Mouse (Mus musculus) stomach, postnatal 0 days (tissue): ENCODE data around the gene Exd2. TPM values are rescaled to one million over a fixed set of nuclear protein-coding genes. Genes with fewer than 3 reads are reported as not detected.

ENCODE experiments used
- ATAC-seq: fragments of 200-750 bp; cut with Nextera tagmentation; 2 replicates; pipeline ENCODE4 v1.8.0; 2017; ENCODE audit not compliant: low FRiP score, low TSS enrichment
- DNase-seq: peaks from one replicate; pipeline ENCODE4 v3.0.0-alpha.2; 2016; ENCODE audit warnings: low spot score
- H3K27ac ChIP-seq: fragments of 300-500 bp; sonication (generic); replicated peaks from 2 replicates; pipeline ENCODE4 v1.5.1; 2014; ENCODE audit warnings: mild to moderate bottlenecking, control low read depth
- H3K27me3 ChIP-seq: fragments of 300-500 bp; sonication (generic); 2 replicates; pipeline ENCODE4 v1.6.1; 2014; ENCODE audit warnings: low read length; ENCODE audit not compliant: control insufficient read depth, insufficient read depth
- H3K36me3 ChIP-seq: fragments of 300-500 bp; sonication (generic); 2 replicates; pipeline ENCODE4 v1.6.1; 2014; ENCODE audit warnings: low read length, mixed read lengths; ENCODE audit not compliant: control insufficient read depth, insufficient read depth
- H3K4me1 ChIP-seq: fragments of 300-500 bp; sonication (generic); replicated peaks from 2 replicates; pipeline ENCODE4 v1.6.1; 2014; ENCODE audit warnings: antibody characterized with exemption; ENCODE audit not compliant: control insufficient read depth, insufficient read depth
- H3K4me2 ChIP-seq: fragments of 300-500 bp; sonication (generic); replicated peaks from 2 replicates; pipeline ENCODE4 v1.6.1; 2014; ENCODE audit warnings: low read depth, mild to moderate bottlenecking, control low read depth, moderate library complexity
- H3K4me3 ChIP-seq: fragments of 300-500 bp; sonication (generic); 2 replicates; pipeline ENCODE4 v1.5.1; 2014; ENCODE audit warnings: low read depth, low read length, control low read depth
- H3K9ac ChIP-seq: fragments of 300-500 bp; sonication (generic); 2 replicates; pipeline ENCODE4 v1.6.1; 2014; ENCODE audit warnings: mild to moderate bottlenecking, low read length, control low read depth, mixed read lengths
- H3K9me3 ChIP-seq: fragments of 300-500 bp; sonication (generic); 2 replicates; pipeline ENCODE4 v1.6.1; 2016; ENCODE audit warnings: low read length; ENCODE audit not compliant: control insufficient read depth
- CTCF ChIP-seq: IDR thresholded peaks from 2 replicates; pipeline ENCODE4 v1.5.1; 2016; ENCODE audit warnings: antibody characterized with exemption, low read depth, mild to moderate bottlenecking, moderate library complexity
- EP300 ChIP-seq: optimal IDR thresholded peaks from 2 replicates; pipeline ENCODE3; 2016; ENCODE audit warnings: antibody characterized with exemption
- WGBS: fragments of 180-500 bp; shearing (Covaris S2); extraction: QIAGEN DNeasy Blood & Tissue Kit; methylation state at CpG from one replicate; pipeline ENCODE4 v1.1.7; 2014; 5-methylcytosine and 5-hydroxymethylcytosine counted together
- polyA plus RNA-seq: library from polyadenylated mRNA; unstranded; fragments of >200 nt; fragmentation: Nextera tagmentation; extraction: Ambion mirVana; gene quantifications from 2 replicates; pipeline ENCODE4 v1.2.1, GENCODE M21; 2015

Exd2 gene
- polyA plus RNA-seq, 1 experiment from 2014 or later, result 9.0 TPM

DNA sequence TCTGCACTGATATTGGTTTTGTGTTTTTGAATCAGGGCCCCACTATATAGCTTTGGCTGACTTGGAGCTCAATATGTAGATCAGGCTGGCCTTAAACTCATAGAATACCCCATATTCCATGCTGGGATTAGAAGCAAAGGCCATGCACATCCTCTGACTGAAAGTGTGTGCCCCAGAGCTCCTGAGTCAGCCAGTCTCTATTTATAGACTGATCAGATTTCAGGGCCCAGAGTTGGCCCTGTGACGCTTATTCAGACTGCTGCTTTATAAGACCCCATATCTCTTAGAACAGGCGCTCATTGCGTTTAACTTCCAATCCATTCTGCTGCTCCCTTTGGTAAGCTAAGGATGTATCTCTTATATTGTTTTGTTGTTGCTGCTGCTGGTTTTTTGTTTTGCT, 17.1 kb downstream of the Exd2 start:
- Histone ChIP-seq H3K27me3 (no peaks in the 10 kb centered on the region), H3K27ac (no peak overlapping the region), H3K4me1 (no peaks in the 10 kb centered on the region), H3K4me3 (no peak overlapping the region), H3K4me2 (no peak overlapping the region), H3K36me3 (no peaks in the 10 kb centered on the region; the same call in 1 of the 2 replicates), H3K9ac (no peak overlapping the region), H3K9me3 (no peaks in the 10 kb centered on the region)
- 89% methylated on average over 3 of the region's 3 CpGs for WGBS
- DNase-seq, result no peak
- TF ChIP-seq EP300, result no peak
- no peak for TF ChIP-seq CTCF
- ATAC-seq, result no peak

- Histone ChIP-seq H3K27ac (no peak overlapping the region), H3K36me3 (no peaks in the 10 kb centered on the region; the same call in 1 of the 2 replicates), H3K4me2 (no peak overlapping the region), H3K4me3 (no peak overlapping the region), H3K27me3 (no peaks in the 10 kb centered on the region), H3K9me3 (no peaks in the 10 kb centered on the region), H3K4me1 (no peaks in the 10 kb centered on the region), H3K9ac (no peak overlapping the region)
- 78% methylated on average over 3 of the region's 3 CpGs for WGBS
- DNase-seq (no peak), ATAC-seq (no peak)
- TF ChIP-seq CTCF, result no peak
Measured at GRCm38 (mm10) chr12:80483397-80483796, 20.5 kb downstream of the Exd2 start.

- DNase-seq, result no peak
- no peak for ATAC-seq
- H3K4me1 ChIP-seq, result no peaks in the 10 kb centered on the region
- 95% methylated on average over 5 of the region's 5 CpGs for WGBS
- H3K36me3 ChIP-seq, result peaks cover 11% of the 10 kb centered on the region
- H3K27me3 ChIP-seq, result no peaks in the 10 kb centered on the region
- no peak overlapping the region for H3K27ac ChIP-seq
- H3K4me2 ChIP-seq, result no peak overlapping the region
- TF ChIP-seq EP300 (no peak), CTCF (no peak)
- no peak overlapping the region for H3K9ac ChIP-seq
- H3K9me3 ChIP-seq, result no peaks in the 10 kb centered on the region
- no peak overlapping the region for H3K4me3 ChIP-seq
Measured at GRCm38 (mm10) chr12:80493311-80493710, 30.4 kb downstream of the Exd2 start.

DNA sequence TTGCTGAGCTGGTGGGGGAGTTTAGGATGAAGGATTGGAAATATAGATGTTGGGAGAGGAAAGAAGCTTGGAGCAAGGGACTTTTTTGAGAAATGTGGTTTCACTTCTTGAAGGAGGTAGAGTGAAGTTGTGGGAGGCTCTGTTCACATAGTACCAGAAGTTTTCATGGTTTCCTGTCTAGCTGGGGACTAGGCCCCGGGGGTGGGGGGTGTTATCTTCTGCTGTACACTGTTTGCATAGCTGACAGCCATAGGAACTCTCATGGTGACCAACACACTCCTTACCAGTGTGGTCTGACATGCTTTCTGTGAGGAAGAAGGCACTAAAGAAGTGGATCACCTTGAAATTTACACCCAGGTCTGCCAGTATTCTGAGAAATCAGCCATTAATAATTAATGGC, 32.8 kb downstream of the Exd2 start:
- Histone ChIP-seq H3K27ac (no peak overlapping the region), H3K36me3 (no peaks in the 10 kb centered on the region), H3K4me3 (no peak overlapping the region), H3K27me3 (no peaks in the 10 kb centered on the region), H3K9ac (no peak overlapping the region), H3K4me1 (no peaks in the 10 kb centered on the region), H3K9me3 (no peaks in the 10 kb centered on the region), H3K4me2 (no peak overlapping the region)
- ATAC-seq (no peak), DNase-seq (no peak)
- 72% methylated on average over 1 of the region's 1 CpGs for WGBS
- TF ChIP-seq CTCF, result no peak
- no peak for TF ChIP-seq EP300

DNA sequence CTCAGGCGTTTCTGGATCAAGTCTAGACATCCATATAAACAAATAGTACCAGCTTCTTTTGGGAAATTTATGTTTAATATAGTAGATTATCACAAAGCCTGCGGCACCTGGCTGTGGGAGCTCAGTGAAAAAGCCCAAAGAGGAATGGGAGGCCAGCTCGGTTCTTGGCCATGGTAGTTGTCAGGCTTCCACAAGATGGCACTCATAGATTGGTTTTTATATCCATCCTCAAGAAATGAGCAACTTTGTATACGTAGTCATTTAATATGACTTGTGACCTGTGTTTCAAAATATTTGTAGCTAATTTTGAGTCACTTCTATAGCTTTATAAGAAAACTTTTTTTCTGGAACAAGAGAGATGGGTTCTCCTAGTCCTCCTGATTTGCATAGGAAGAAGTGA, 35.5 kb downstream of the Exd2 start:
- Histone ChIP-seq H3K4me3 (no peak overlapping the region), H3K9me3 (no peaks in the 10 kb centered on the region), H3K36me3 (0 out of 2 replicates have a peak, but pooled peaks cover 2% of the 10 kb centered on the region), H3K4me1 (no peaks in the 10 kb centered on the region), H3K4me2 (no peak overlapping the region), H3K27ac (no peak overlapping the region), H3K9ac (no peak overlapping the region), H3K27me3 (no peaks in the 10 kb centered on the region)
- no peak for ATAC-seq
- peak; percentile 68 for TF ChIP-seq CTCF
- no peak for TF ChIP-seq EP300
- 55% methylated on average over 4 of the region's 4 CpGs for WGBS
- DNase-seq, result no peak

- Histone ChIP-seq H3K36me3 (0 out of 2 replicates have a peak, but pooled peaks cover 2% of the 10 kb centered on the region), H3K9ac (no peak overlapping the region), H3K27ac (no peak overlapping the region), H3K4me2 (no peak overlapping the region), H3K9me3 (no peaks in the 10 kb centered on the region), H3K4me1 (no peaks in the 10 kb centered on the region), H3K4me3 (no peak overlapping the region), H3K27me3 (no peaks in the 10 kb centered on the region)
- ATAC-seq (no peak), DNase-seq (no peak)
- WGBS, result 43% methylated on average over 1 of the region's 1 CpGs
- TF ChIP-seq CTCF, result no peak
- no peak for TF ChIP-seq EP300
Measured at GRCm38 (mm10) chr12:80500506-80500905, 37.6 kb downstream of the Exd2 start.
